Mouse (Mus musculus) hindbrain, embryonic 12.5 days (tissue): ENCODE data around the gene Map10. TPM values are rescaled to one million over a fixed set of nuclear protein-coding genes. Genes with fewer than 3 reads are reported as not detected.
A peak's percentile ranks its signal among the peaks of the same experiment; 100 is the strongest.

Experiments used
- ATAC-seq: fragments of 200-750 bp; cut with Nextera tagmentation; 2 replicates; pipeline ENCODE4 v1.8.0; 2017; ENCODE audit warnings: moderate TSS enrichment; ENCODE audit not compliant: low FRiP score
- H3K27ac ChIP-seq: fragments of 300-500 bp; sonication (generic); 2 replicates; pipeline ENCODE4 v1.5.1; 2016; ENCODE audit warnings: mild to moderate bottlenecking
- H3K27me3 ChIP-seq: fragments of 300-500 bp; sonication (generic); 2 replicates; pipeline ENCODE4 v1.6.1; 2016; ENCODE audit warnings: mild to moderate bottlenecking
- H3K36me3 ChIP-seq: fragments of 300-500 bp; sonication (generic); 2 replicates; pipeline ENCODE4 v1.6.1; 2016; ENCODE audit warnings: mild to moderate bottlenecking
- H3K4me1 ChIP-seq: fragments of 300-500 bp; sonication (generic); 2 replicates; pipeline ENCODE4 v1.6.1; 2016
- H3K4me2 ChIP-seq: fragments of 300-500 bp; sonication (generic); replicated peaks from 2 replicates; pipeline ENCODE4 v1.6.1; 2016; ENCODE audit warnings: mild to moderate bottlenecking
- H3K4me3 ChIP-seq: fragments of 300-500 bp; sonication (generic); 2 replicates; pipeline ENCODE4 v1.5.1; 2016; ENCODE audit warnings: mild to moderate bottlenecking
- H3K9ac ChIP-seq: fragments of 300-500 bp; sonication (generic); 2 replicates; pipeline ENCODE4 v1.6.1; 2016; ENCODE audit warnings: mild to moderate bottlenecking, moderate library complexity
- H3K9me3 ChIP-seq: fragments of 300-500 bp; sonication (generic); replicated peaks from 2 replicates; pipeline ENCODE4 v1.6.1; 2016; ENCODE audit warnings: mild to moderate bottlenecking
- WGBS: fragments of 180-500 bp; shearing (Covaris S2); methylation state at CpG from one replicate; pipeline ENCODE4 v1.1.7; 2016; 5-methylcytosine and 5-hydroxymethylcytosine counted together
- polyA plus RNA-seq: library from polyadenylated mRNA; unstranded; fragments of >200 nt; fragmentation: Nextera tagmentation; extraction: Ambion mirVana; gene quantifications from 2 replicates; pipeline ENCODE4 v1.2.1, GENCODE M21; 2016

Gene Map10
- 9.2 and 9.6 TPM in 2 replicates for polyA plus RNA-seq

DNA sequence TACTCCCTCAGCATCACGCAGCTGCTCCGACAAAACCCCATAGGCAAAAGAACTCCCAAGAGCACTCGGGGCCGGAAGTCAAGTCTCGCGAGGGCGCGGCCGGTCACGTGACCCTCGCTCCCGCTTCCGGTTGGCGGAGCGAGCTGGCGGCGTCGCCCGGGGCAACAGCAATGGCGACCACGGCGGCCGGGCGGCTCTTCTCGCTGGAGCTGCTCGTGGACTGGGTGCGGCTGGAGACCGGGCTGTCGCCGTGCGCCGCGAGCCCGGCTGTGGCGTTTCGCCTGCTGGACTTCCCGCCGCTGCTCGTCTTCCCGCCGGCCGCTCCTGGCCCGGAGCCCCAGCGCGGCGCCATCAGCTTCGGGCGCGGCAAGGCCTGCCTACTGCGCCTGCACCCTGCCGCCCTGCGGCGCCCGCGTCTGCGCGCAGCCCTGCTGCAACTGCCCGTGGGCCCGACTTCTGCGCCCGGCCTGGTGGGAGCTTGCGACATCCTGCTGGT lies at the start of gene Map10:
Gene Map10 (plus strand): TSS at position 119 of the 496 bp plus-strand sequence.
- peak within 1 kb of the TSS; percentile 78 for H3K9ac ChIP-seq
- peak within 1 kb of the TSS; percentile 64 for H3K27ac ChIP-seq
- peak; percentile 85 for ATAC-seq
- peak within 1 kb of the TSS; percentile 57 for H3K4me3 ChIP-seq
- peak within 1 kb of the TSS; percentile 65 for H3K4me2 ChIP-seq
- peaks cover 11% of the 10 kb centered on the region for H3K27me3 ChIP-seq
- H3K9me3 ChIP-seq: peaks cover 23% of the 10 kb centered on the region
- H3K4me1 ChIP-seq: peaks cover 17% of the 10 kb centered on the region
- WGBS: 2% methylated on average over 58 of the region's 62 CpGs
- peaks cover 20% of the 10 kb centered on the region for H3K36me3 ChIP-seq

DNA sequence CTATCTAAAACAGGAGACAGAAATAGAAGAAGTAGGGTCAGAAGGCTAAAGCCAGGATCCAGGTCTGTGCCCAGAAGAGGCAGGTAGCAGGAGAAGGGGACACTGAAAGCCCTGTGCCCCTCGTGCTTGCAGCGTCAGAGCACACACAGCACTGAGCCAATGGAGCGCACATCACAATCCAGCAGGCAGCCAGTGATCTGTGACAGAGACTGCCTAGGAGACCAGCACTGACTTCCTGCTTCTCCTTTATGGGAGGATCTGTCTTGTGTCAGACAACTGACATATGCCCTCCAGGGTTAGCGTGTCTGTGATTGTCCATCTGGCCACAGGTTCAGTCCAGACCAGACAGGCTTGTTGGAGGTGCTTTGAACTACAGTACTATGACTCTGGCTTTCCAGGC lies 49.3 kb upstream of the Map10 start:
- H3K9me3 ChIP-seq: no peaks in the 10 kb centered on the region

DNA sequence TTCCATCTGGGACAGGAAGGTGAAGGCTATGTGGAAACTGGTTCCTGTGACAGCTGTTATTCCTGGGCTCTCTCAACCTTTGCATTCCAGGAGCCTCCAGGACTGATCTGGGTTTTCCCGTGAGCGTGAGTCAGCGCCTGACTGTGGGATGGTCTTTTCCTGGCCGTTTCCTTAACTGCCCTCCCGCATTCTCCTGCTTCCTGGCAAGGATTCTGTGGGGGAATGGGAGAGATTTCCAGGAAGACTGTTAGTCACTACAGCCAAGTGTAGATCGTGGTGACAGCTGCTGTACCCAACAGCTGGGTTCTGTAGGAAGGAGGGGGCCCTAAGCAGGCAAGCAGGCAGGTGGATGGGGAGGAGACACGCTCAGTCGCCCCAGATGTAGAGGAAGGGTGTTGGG lies 45.3 kb upstream of the Map10 start:
- H3K4me1 ChIP-seq: peaks cover 17% of the 10 kb centered on the region
- no peak for ATAC-seq
- H3K4me3 ChIP-seq: no peak overlapping the region
- 80% methylated on average over 8 of the region's 8 CpGs for WGBS
- H3K27ac ChIP-seq: no peak overlapping the region
- no peak overlapping the region for H3K9ac ChIP-seq
- H3K36me3 ChIP-seq: no peaks in the 10 kb centered on the region
- no peak overlapping the region for H3K4me2 ChIP-seq
- H3K9me3 ChIP-seq: no peaks in the 10 kb centered on the region
- no peaks in the 10 kb centered on the region for H3K27me3 ChIP-seq

More for the DNA sequence above, 49.3 kb upstream of the Map10 start:
- H3K27ac ChIP-seq: no peak overlapping the region
- H3K4me2 ChIP-seq: no peak overlapping the region
- no peak overlapping the region for H3K9ac ChIP-seq
- no peaks in the 10 kb centered on the region for H3K36me3 ChIP-seq
- 73% methylated on average over 4 of the region's 4 CpGs for WGBS
- no peak for ATAC-seq
- H3K4me1 ChIP-seq: peaks cover 23% of the 10 kb centered on the region
- no peak overlapping the region for H3K4me3 ChIP-seq
- H3K27me3 ChIP-seq: no peaks in the 10 kb centered on the region

DNA sequence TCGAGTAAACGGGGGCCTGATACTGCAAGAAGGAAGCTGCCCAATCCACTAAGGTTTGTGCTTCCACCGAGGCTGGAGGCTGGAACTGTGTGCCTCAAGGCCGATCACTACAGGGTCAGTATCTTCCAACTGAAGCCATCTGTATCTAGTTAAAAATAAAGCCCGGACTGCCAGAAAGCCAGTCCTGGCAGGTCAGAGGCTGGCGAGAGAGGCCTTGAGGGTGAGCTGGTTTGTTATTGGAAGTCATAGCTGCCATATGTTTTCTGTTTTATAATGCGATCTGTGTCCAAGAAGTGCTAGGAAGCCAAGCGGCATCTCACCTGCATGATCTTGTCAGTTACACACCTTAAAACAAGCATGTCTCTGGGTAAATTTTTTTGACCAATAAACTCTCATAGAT lies 43.2 kb upstream of the Map10 start:
- Histone ChIP-seq H3K36me3 (no peaks in the 10 kb centered on the region), H3K9ac (no peak overlapping the region), H3K9me3 (no peaks in the 10 kb centered on the region), H3K4me2 (no peak overlapping the region), H3K27ac (no peak overlapping the region), H3K27me3 (no peaks in the 10 kb centered on the region), H3K4me3 (no peak overlapping the region), H3K4me1 (peaks cover 5% of the 10 kb centered on the region; the same call in 1 of the 2 replicates)
- ATAC-seq: no peak
- WGBS: 79% methylated on average over 8 of the region's 8 CpGs

DNA sequence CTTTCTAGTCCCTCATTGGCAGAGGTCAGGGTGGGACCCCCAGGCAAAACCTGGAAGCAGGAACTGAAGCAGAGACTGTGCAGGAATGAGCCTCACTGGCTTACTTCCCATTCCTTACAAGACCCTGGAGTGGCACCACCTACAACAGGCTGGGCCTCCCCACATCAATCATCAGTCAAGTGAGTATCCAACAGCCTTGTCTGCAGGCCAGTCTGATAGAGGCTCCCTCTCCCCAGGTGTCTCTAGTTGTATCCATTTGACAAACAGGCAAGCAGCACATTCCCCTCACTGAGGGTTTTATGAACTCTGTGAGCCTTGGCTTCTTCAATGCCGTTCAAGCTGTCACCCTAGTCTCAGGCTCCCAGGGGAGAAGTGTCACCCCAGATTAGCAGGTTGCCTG lies 40.8 kb upstream of the Map10 start:
- 80% methylated on average over 1 of the region's 1 CpGs for WGBS
- no peak for ATAC-seq

DNA sequence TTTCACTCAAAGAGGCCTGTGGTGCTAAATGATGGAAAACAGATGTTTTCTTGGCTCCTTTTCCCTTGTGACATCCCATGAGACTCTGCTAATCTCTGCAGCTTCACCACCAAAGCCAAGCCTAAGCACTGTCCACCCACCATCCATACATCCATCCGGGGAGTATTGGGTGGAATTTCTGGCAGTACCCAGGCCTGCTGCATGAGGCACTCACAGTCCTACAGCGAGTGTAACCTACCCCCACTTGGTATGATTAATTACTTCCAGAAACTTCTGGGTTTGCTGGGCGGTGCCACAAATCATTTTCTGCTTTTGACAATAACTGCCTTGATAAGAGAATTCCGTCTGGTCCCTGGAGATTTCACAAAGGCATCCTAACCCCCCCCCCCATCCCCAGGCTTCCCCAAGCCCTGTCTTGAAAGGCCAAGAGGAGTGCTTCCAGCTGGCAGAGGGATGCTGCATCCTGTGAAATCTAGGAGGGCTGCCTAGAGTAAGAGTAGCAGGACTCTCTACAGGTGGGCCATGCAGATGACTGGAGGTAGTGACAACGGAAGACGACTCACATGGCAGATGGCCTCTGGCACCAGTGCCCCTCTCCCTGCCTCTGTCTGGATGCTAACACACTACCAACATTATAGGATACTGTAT lies 31.1 kb upstream of the Map10 start:
- no peak for ATAC-seq
- 66% methylated on average over 6 of the region's 6 CpGs for WGBS
- H3K4me3 ChIP-seq: no peak overlapping the region

More for the DNA sequence above, 40.8 kb upstream of the Map10 start:
- no peak overlapping the region for H3K4me3 ChIP-seq
- H3K27me3 ChIP-seq: no peaks in the 10 kb centered on the region
- H3K9me3 ChIP-seq: no peaks in the 10 kb centered on the region
- H3K4me1 ChIP-seq: no peaks in the 10 kb centered on the region
- no peak overlapping the region for H3K9ac ChIP-seq
- H3K4me2 ChIP-seq: no peak overlapping the region
- no peaks in the 10 kb centered on the region for H3K36me3 ChIP-seq
- H3K27ac ChIP-seq: no peak overlapping the region

DNA sequence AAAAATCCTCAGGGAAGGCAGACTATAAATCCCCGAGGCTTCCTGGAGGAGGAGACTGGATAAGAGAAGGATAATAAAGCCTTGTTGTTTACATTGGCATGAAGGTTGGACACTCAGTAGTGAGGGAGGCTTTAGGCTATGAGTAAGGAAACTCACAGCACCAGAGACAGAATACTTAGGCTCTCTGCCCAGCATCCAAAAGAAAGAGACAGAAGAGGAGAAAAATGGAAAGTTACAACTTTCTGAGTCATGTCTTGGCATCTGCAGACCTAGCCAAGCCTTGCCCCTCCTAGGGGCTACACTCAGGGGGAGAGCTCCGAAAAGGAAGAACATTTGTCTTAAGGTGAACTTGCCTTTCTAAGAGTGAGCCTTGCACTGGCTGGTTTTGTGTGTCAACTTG lies 30.0 kb upstream of the Map10 start:
- Histone ChIP-seq H3K4me1 (peaks cover 2% of the 10 kb centered on the region; the same call in 1 of the 2 replicates), H3K9ac (no peak overlapping the region), H3K36me3 (no peaks in the 10 kb centered on the region), H3K27me3 (no peaks in the 10 kb centered on the region), H3K9me3 (no peaks in the 10 kb centered on the region), H3K4me3 (no peak overlapping the region), H3K27ac (no peak overlapping the region), H3K4me2 (no peak overlapping the region)
- 83% methylated on average over 2 of the region's 2 CpGs for WGBS
- no peak for ATAC-seq

More for the DNA sequence above, 31.1 kb upstream of the Map10 start:
- Histone ChIP-seq H3K4me1 (peaks cover 2% of the 10 kb centered on the region; the same call in 1 of the 2 replicates), H3K27ac (no peak overlapping the region), H3K9ac (no peak overlapping the region), H3K36me3 (no peaks in the 10 kb centered on the region), H3K9me3 (no peaks in the 10 kb centered on the region), H3K4me2 (no peak overlapping the region), H3K27me3 (no peaks in the 10 kb centered on the region)

DNA sequence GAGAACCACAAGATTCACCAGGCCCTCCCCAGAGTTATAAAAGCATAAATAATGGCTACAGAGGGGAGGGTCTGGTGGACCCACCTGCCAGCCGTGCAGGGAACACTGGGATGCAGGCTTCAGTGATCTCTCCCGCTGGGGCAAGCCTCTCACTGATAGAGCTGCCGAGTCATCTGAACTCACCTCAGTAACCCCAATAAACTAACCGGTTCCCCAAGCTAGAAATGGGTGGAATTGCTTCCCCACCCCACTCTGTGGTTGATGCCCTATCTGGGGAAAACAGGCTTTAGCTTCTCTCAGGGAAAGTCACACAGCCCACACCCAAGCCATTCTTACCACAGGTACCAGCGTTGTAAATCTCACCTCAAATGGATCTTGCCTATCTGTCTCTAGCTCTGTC lies 28.9 kb upstream of the Map10 start:
- Histone ChIP-seq H3K27me3 (no peaks in the 10 kb centered on the region), H3K9ac (no peak overlapping the region), H3K36me3 (no peaks in the 10 kb centered on the region), H3K4me3 (no peak overlapping the region), H3K9me3 (no peaks in the 10 kb centered on the region), H3K4me1 (peaks cover 5% of the 10 kb centered on the region; the same call in 1 of the 2 replicates), H3K4me2 (no peak overlapping the region), H3K27ac (no peak overlapping the region)
- no peak for ATAC-seq
- 78% methylated on average over 5 of the region's 5 CpGs for WGBS

DNA sequence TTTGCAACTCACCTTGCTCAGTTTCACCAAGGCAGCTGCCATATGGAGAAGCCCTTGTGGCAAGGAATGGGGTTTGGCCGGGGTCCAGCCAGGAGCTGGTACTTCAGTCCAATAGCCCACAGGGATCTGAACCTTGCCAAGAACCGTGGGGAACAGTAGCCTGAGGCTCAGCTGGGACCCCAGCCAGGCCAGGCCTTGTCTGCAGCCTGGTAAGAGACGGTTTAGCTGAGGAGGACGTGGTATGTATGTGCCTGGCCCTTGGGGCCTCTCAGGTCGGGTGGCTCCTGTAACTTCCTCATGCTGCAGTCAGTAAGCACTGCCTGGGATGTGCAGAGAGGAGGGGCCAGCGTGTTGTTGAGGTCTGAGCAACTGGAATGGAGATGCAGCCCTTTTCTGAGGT lies 27.8 kb upstream of the Map10 start:
- no peaks in the 10 kb centered on the region for H3K36me3 ChIP-seq
- H3K9ac ChIP-seq: no peak overlapping the region
- H3K27ac ChIP-seq: no peak overlapping the region
- WGBS: 63% methylated on average over 6 of the region's 6 CpGs
- H3K27me3 ChIP-seq: no peaks in the 10 kb centered on the region
- no peak overlapping the region for H3K4me2 ChIP-seq
- no peaks in the 10 kb centered on the region for H3K9me3 ChIP-seq
- H3K4me1 ChIP-seq: peaks cover 5% of the 10 kb centered on the region; the same call in 1 of the 2 replicates
- no peak overlapping the region for H3K4me3 ChIP-seq
- no peak for ATAC-seq

DNA sequence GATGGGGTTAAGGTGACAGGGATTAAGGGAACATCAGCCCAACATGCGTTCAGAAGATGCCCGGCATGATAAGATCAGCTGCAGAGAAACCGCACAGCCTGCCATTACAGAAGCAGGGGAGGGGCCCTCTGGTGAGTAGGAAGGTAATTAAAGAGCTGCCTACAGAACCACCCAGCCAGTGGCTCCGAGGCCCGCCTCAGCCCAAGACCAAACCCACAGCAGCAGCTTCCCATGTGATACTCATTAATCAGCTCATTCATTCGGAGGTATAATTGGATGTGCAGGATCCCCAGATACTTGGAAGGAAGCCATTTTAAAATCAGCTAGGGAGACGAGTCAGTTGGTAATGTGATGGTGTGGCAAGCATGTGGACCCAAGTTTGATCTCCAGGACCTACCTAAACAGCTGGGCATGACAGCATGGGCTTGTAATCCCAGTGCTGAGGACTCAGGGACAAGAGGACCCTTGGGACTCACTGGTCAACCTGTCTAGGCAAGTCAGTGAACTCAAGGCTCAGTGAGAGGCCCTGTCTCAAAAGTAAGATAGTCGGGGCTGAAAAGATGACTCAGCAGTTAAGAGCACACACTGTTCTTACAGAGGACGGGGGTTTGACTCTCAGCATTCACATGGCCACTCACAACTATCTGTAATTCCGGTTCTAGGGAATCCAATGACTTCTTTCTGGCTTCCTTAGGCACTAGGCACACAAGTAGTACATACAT lies 23.7 kb upstream of the Map10 start:
- Histone ChIP-seq H3K4me1 (peaks cover 5% of the 10 kb centered on the region; the same call in 1 of the 2 replicates), H3K27me3 (no peaks in the 10 kb centered on the region), H3K4me3 (no peak overlapping the region), H3K4me2 (no peak overlapping the region), H3K9ac (no peak overlapping the region), H3K36me3 (no peaks in the 10 kb centered on the region), H3K27ac (no peak overlapping the region), H3K9me3 (no peaks in the 10 kb centered on the region)
- no peak for ATAC-seq
- 66% methylated on average over 10 of the region's 10 CpGs for WGBS

DNA sequence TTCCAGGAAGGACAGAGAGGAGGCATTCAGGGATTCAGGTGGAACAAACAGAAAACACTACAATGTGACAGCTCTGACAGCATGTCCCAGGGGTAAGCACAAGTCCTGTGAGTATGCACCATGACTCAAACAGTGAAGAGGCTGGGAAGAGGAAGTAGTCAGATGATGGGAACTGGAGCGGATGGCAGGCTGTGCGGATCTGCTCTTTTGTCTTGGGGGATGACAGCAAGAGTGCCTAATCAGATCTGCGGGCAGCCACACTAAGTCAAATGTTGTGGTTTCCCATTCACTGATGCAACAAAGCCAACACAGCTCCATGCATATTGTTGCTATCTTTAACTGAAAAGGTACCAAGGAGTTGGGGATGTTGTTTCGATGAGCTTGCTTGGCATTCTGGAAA lies 20.2 kb upstream of the Map10 start:
- Histone ChIP-seq H3K9me3 (no peaks in the 10 kb centered on the region), H3K27ac (no peak overlapping the region), H3K4me3 (no peak overlapping the region), H3K27me3 (no peaks in the 10 kb centered on the region; the same call in 1 of the 2 replicates), H3K36me3 (no peaks in the 10 kb centered on the region), H3K4me1 (0 out of 2 replicates have a peak, but pooled peaks cover 3% of the 10 kb centered on the region), H3K4me2 (no peak overlapping the region), H3K9ac (no peak overlapping the region)
- ATAC-seq: no peak
- WGBS: 82% methylated on average over 4 of the region's 4 CpGs

DNA sequence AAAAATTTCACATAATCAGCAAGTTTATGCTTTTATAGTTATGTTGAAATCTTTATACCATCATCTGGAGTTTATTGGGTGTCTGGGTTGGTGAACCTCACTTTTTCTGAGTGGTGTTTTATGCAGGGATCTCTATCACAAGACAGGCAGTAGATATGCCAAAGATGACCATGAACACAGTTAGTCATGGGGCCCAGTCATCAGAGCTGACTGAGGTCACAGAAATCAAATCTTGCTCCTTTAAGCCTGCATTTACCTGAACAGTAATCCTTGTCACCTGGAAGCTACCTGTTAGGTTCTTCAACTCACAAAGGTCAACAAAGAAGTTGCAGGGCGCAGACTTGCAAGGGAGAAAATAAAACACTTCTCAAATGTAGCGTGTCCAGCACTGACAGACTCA lies 14.8 kb upstream of the Map10 start:
- ATAC-seq: no peak
- no peak overlapping the region for H3K27ac ChIP-seq
- no peaks in the 10 kb centered on the region for H3K9me3 ChIP-seq
- H3K4me3 ChIP-seq: no peak overlapping the region
- no peak overlapping the region for H3K4me2 ChIP-seq
- H3K36me3 ChIP-seq: no peaks in the 10 kb centered on the region
- H3K4me1 ChIP-seq: 0 out of 2 replicates have a peak, but pooled peaks cover 2% of the 10 kb centered on the region
- peaks cover 4% of the 10 kb centered on the region; the same call in 1 of the 2 replicates for H3K27me3 ChIP-seq
- H3K9ac ChIP-seq: no peak overlapping the region
- WGBS: 92% methylated on average over 2 of the region's 2 CpGs
